Mouse (Mus musculus): ENCODE results near the gene Atp5mpl. TPM values are rescaled to one million over a fixed set of nuclear protein-coding genes. Genes with fewer than 3 reads are reported as not detected.

The Atp5mpl gene
- polyA plus RNA-seq, 1 experiment from 2014 or later, result 615 TPM

- Histone ChIP-seq H3K4me1 (peaks cover 12% of the 10 kb centered on the region), H3K4me2 (replicated peaks) (no peak overlapping the region), H3K36me3 (no peaks in the 10 kb centered on the region), H3K9ac (no peak overlapping the region), H3K27ac (no peak overlapping the region), H3K4me3 (no peak overlapping the region), H3K9me3 (replicated peaks) (no peaks in the 10 kb centered on the region), H3K27me3 (no peaks in the 10 kb centered on the region; the same call in 1 of the 2 replicates)
- ATAC-seq (ENCODE audit: low FRiP score), result no peak
- 83% methylated on average over 18 of the region's 18 CpGs for WGBS
These were observed 38.3 kb downstream of the Atp5mpl start for GRCm38 (mm10) chr12:111928411-111928966.

GRCm38 (mm10) chr12:111927338-111927737 lies 39.4 kb downstream of the Atp5mpl start:
- Histone ChIP-seq H3K27ac (no peak overlapping the region), H3K4me3 (no peak overlapping the region), H3K36me3 (no peaks in the 10 kb centered on the region), H3K9me3 (replicated peaks) (no peaks in the 10 kb centered on the region), H3K27me3 (no peaks in the 10 kb centered on the region), H3K4me2 (replicated peaks) (no peak overlapping the region), H3K9ac (no peak overlapping the region), H3K4me1 (peaks cover 6% of the 10 kb centered on the region)
- 88% methylated on average over 1 of the region's 1 CpGs for WGBS
- ATAC-seq (ENCODE audit: low FRiP score), result no peak

- no peak overlapping the region for H3K4me2 ChIP-seq (replicated peaks)
- peaks cover 5% of the 10 kb centered on the region; the same call in 1 of the 2 replicates for H3K4me1 ChIP-seq
- no peaks in the 10 kb centered on the region for H3K27me3 ChIP-seq
- 94% methylated on average over 6 of the region's 6 CpGs for WGBS
- no peak for ATAC-seq (ENCODE audit: low FRiP score)
- no peaks in the 10 kb centered on the region for H3K9me3 ChIP-seq (replicated peaks)
- no peak overlapping the region for H3K9ac ChIP-seq
- no peaks in the 10 kb centered on the region for H3K36me3 ChIP-seq
- H3K4me3 ChIP-seq, result no peak overlapping the region
- no peak overlapping the region for H3K27ac ChIP-seq
These were observed 43.7 kb downstream of the Atp5mpl start for GRCm38 (mm10) chr12:111923117-111923516.

GRCm38 (mm10) chr12:111920046-111920445 lies 46.7 kb downstream of the Atp5mpl start:
- H3K4me3 ChIP-seq, result no peak overlapping the region
- no peaks in the 10 kb centered on the region for H3K9me3 ChIP-seq (replicated peaks)
- H3K36me3 ChIP-seq, result no peaks in the 10 kb centered on the region
- WGBS, result 46% methylated on average over 9 of the region's 9 CpGs
- no peak for ATAC-seq (ENCODE audit: low FRiP score)
- no peak overlapping the region for H3K4me2 ChIP-seq (replicated peaks)
- no peaks in the 10 kb centered on the region for H3K27me3 ChIP-seq
- H3K9ac ChIP-seq, result no peak overlapping the region
- peaks cover 8% of the 10 kb centered on the region for H3K4me1 ChIP-seq
- no peak overlapping the region for H3K27ac ChIP-seq

GRCm38 (mm10) chr12:111916514-111917217 lies 50.1 kb downstream of the Atp5mpl start:
- Histone ChIP-seq H3K27me3 (no peaks in the 10 kb centered on the region), H3K9ac (no peak overlapping the region), H3K4me2 (replicated peaks) (no peak overlapping the region), H3K4me3 (no peak overlapping the region), H3K4me1 (peaks cover 8% of the 10 kb centered on the region), H3K36me3 (no peaks in the 10 kb centered on the region), H3K9me3 (replicated peaks) (no peaks in the 10 kb centered on the region), H3K27ac (no peak overlapping the region)
- no peak for ATAC-seq (ENCODE audit: low FRiP score)
- 59% methylated on average over 12 of the region's 12 CpGs for WGBS

- Histone ChIP-seq H3K36me3 (no peaks in the 10 kb centered on the region), H3K9ac (no peak overlapping the region), H3K27ac (no peak overlapping the region), H3K27me3 (no peaks in the 10 kb centered on the region), H3K9me3 (replicated peaks) (no peaks in the 10 kb centered on the region), H3K4me2 (replicated peaks) (no peak overlapping the region), H3K4me1 (peaks cover 8% of the 10 kb centered on the region), H3K4me3 (no peak overlapping the region)
- WGBS, result 91% methylated on average over 6 of the region's 6 CpGs
- ATAC-seq (ENCODE audit: low FRiP score), result no peak
These were observed 51.0 kb downstream of the Atp5mpl start for GRCm38 (mm10) chr12:111915781-111916180.

GRCm38 (mm10) chr12:111914031-111914430 lies 52.7 kb downstream of the Atp5mpl start:
- H3K36me3 ChIP-seq, result no peaks in the 10 kb centered on the region
- no peaks in the 10 kb centered on the region for H3K9me3 ChIP-seq (replicated peaks)
- WGBS, result 36% methylated on average over 3 of the region's 3 CpGs
- peaks cover 13% of the 10 kb centered on the region for H3K27me3 ChIP-seq
- no peak overlapping the region for H3K4me2 ChIP-seq (replicated peaks)
- H3K4me3 ChIP-seq, result no peak overlapping the region
- no peak overlapping the region for H3K27ac ChIP-seq
- peaks cover 5% of the 10 kb centered on the region for H3K4me1 ChIP-seq
- H3K9ac ChIP-seq, result no peak overlapping the region
- no peak for ATAC-seq (ENCODE audit: low FRiP score)

- Histone ChIP-seq H3K9me3 (replicated peaks) (no peaks in the 10 kb centered on the region), H3K4me1 (peaks cover 12% of the 10 kb centered on the region), H3K4me3 (no peak overlapping the region), H3K27ac (no peak overlapping the region), H3K4me2 (replicated peaks) (no peak overlapping the region), H3K36me3 (no peaks in the 10 kb centered on the region), H3K27me3 (peaks cover 20% of the 10 kb centered on the region), H3K9ac (no peak overlapping the region)
- 83% methylated on average over 7 of the region's 7 CpGs for WGBS
- ATAC-seq (ENCODE audit: low FRiP score), result no peak
These were observed 54.0 kb downstream of the Atp5mpl start for GRCm38 (mm10) chr12:111912802-111913201.

- WGBS, result 91% methylated on average over 2 of the region's 2 CpGs
- H3K4me2 ChIP-seq (replicated peaks), result no peak overlapping the region
- no peaks in the 10 kb centered on the region for H3K9me3 ChIP-seq (replicated peaks)
- H3K27ac ChIP-seq, result no peak overlapping the region
- peaks cover 10% of the 10 kb centered on the region for H3K4me1 ChIP-seq
- ATAC-seq (ENCODE audit: low FRiP score), result no peak
- no peaks in the 10 kb centered on the region for H3K36me3 ChIP-seq
- H3K4me3 ChIP-seq, result no peak overlapping the region
- peaks cover 20% of the 10 kb centered on the region for H3K27me3 ChIP-seq
- no peak overlapping the region for H3K9ac ChIP-seq
These were observed 55.0 kb downstream of the Atp5mpl start for GRCm38 (mm10) chr12:111911796-111912195.

Other genes with a start within 250 kb of the Atp5mpl start
- gene Klc1, start 208.1 kb downstream of the Atp5mpl start, polyA plus RNA-seq (2016; fragmentation: Nextera tagmentation; extraction: Ambion mirVana), result 430 and 446 TPM in 2 replicates
- gene Xrcc3, start 153.1 kb downstream of the Atp5mpl start, polyA plus RNA-seq (2016; fragmentation: Nextera tagmentation; extraction: Ambion mirVana), result 5.8 and 6.4 TPM in 2 replicates
- 53.5 and 56.8 TPM in 2 replicates for gene Zfyve21, start 152.8 kb downstream of the Atp5mpl start, polyA plus RNA-seq (2016; fragmentation: Nextera tagmentation; extraction: Ambion mirVana)
- 18.5 and 21.4 TPM in 2 replicates for gene Ppp1r13b, start 58.9 kb downstream of the Atp5mpl start, polyA plus RNA-seq (2016; fragmentation: Nextera tagmentation; extraction: Ambion mirVana)
- gene Tdrd9, start 4.6 kb upstream of the Atp5mpl start, polyA plus RNA-seq (2016; fragmentation: Nextera tagmentation; extraction: Ambion mirVana), result 0.36 and 0.63 TPM in 2 replicates
- gene Rd3l, start 14.3 kb upstream of the Atp5mpl start, polyA plus RNA-seq (2016; fragmentation: Nextera tagmentation; extraction: Ambion mirVana), result not detected in 2 replicates
- gene Aspg, start 139.7 kb upstream of the Atp5mpl start, polyA plus RNA-seq (2016; fragmentation: Nextera tagmentation; extraction: Ambion mirVana), result 0.66 and 1.2 TPM in 2 replicates
- gene Kif26a, start 179.2 kb upstream of the Atp5mpl start, polyA plus RNA-seq (2016; fragmentation: Nextera tagmentation; extraction: Ambion mirVana), result 5.0 and 5.1 TPM in 2 replicates